ENCODE assay signal across 7 mouse cellular contexts in genomic region chr4:128858226-128858625, GRCm38 (mm10). TPM values are rescaled to one million over a fixed set of nuclear protein-coding genes. Genes with fewer than 3 reads are reported as not detected.
DNase-seq lines count a peak whose midpoint lies in the region; ATAC-seq and TF ChIP-seq lines count a peak whose summit lies in the region.
"Not testable (repeated sequence)": the region's sequence is repeated elsewhere in the genome, so short reads cannot be mapped to it uniquely, and the experiment has no call there.

No protein-coding gene starts in this region.

- ATAC-seq in Patski: peak; percentile 21
- not testable (repeated sequence) for ATAC-seq in intestine, embryonic 14.5 days (replicated peaks; ENCODE audit: low FRiP score, low TSS enrichment, low read depth)

- TF ChIP-seq CTCF in Patski (IDR thresholded peaks at IDR 0.05): peak; percentile 71

- H3K9ac ChIP-seq in intestine, embryonic 14.5 days (ENCODE audit: low read length): not testable (repeated sequence)

- H3K4me3 ChIP-seq in intestine, embryonic 14.5 days (ENCODE audit: low read depth, low read length): not testable (repeated sequence)

- CTCF ChIA-PET in Patski (lab: Charles Lee): interaction anchor here (0.7 to 1.5 kb wide), 6 partner anchors 47 to 245 kb away, joined by 3 to 7 read pairs (median 4); no protein-coding TSS in a partner anchor

- H3K36me3 ChIP-seq in intestine, embryonic 14.5 days (ENCODE audit: control insufficient read depth, insufficient read depth, low read length): not testable (repeated sequence)

- not testable (repeated sequence) for H3K9me3 ChIP-seq in intestine, embryonic 14.5 days (ENCODE audit: control insufficient read depth, low read length)

- H3K4me1 ChIP-seq in intestine, embryonic 14.5 days (replicated peaks; ENCODE audit: control insufficient read depth, insufficient read depth, low read length): not testable (repeated sequence)

- POLR2A ChIA-PET in Patski (lab: Charles Lee): not testable (repeated sequence)

- not testable (repeated sequence) for H3K27ac ChIP-seq in intestine, embryonic 14.5 days (ENCODE audit: low read depth)

- peak; percentile 47 for DNase-seq in Patski (ENCODE audit: low read depth, low spot score)
- DNase-seq in cerebellum, adult 9-10 months: peak; percentile 83
- DNase-seq in frontal cortex, postnatal 14 days (ENCODE audit: low spot score in 2 of 2): peak; percentile 53 to 76
- peak; percentile 83 for DNase-seq in intestine, embryonic 14.5 days (ENCODE audit: low spot score)
- DNase-seq in left cerebral cortex, adult 8-10 months (ENCODE audit: low spot score in 2 of 2): peak; percentile 49 to 69
- peak; percentile 82 for DNase-seq in mesoderm, embryonic 11.5 days (ENCODE audit: low read depth, low spot score)
- peak; percentile 38 for DNase-seq in spleen, adult 12 weeks (ENCODE audit: low spot score)

- in situ Hi-C loops in Patski (cut with MboI; ENCODE audit: low pct_unique_long_range_greater_than_20kb): loop anchor here (5.0 kb wide), 2 partner anchors 146 to 246 kb away; partner anchors contain the start of gene Zscan20

- not testable (repeated sequence) for H3K27me3 ChIP-seq in Patski; intestine, embryonic 14.5 days (replicated peaks; ENCODE audit: control insufficient read depth, insufficient read depth, low read length)

- not testable (repeated sequence) for H3K4me2 ChIP-seq in intestine, embryonic 14.5 days (ENCODE audit: low read length)

RNA-seq across cellular contexts. Expression of gene Trim62, which starts 25.2 kb away (rescaled TPM):
- polyA plus RNA-seq in Patski (2021): 2.2 TPM
- polyA plus RNA-seq in intestine, embryonic 14.5 days (2014; fragmentation: Nextera tagmentation; extraction: Ambion mirVana): 6.5 and 6.6 TPM in 2 replicates
- total RNA-seq in left cerebral cortex, adult 8-10 months (2022): 10 to 100 TPM; 17.4 to 20.0 (median 19.4) TPM

RNA-seq across cellular contexts. Expression of gene Zfp362, which starts 52.4 kb away (rescaled TPM):
- polyA plus RNA-seq in Patski (2021): 19.9 TPM
- polyA plus RNA-seq in intestine, embryonic 14.5 days (2014; fragmentation: Nextera tagmentation; extraction: Ambion mirVana): 30.5 and 31.3 TPM in 2 replicates
- total RNA-seq in left cerebral cortex, adult 8-10 months (2022): 10 to 100 TPM; 27.1 to 32.9 (median 30.1) TPM
